Mouse (Mus musculus): ENCODE measurements around the gene Grap. TPM values are rescaled to one million over a fixed set of nuclear protein-coding genes. Genes with fewer than 3 reads are reported as not detected.
"Not testable (repeated sequence)": the region's sequence is repeated elsewhere in the genome, so short reads cannot be mapped to it uniquely, and the experiment has no call there.

Gene Grap
- polyA plus RNA-seq, 1 experiment from 2014 or later = 13.0 TPM

GRCm38 (mm10) chr11:61619356-61619755 is 33.7 kb upstream of the Grap start:
- no peak for ATAC-seq (ENCODE audit: insufficient number of reproducible peaks, low FRiP score, low TSS enrichment, low read depth)
- no peak overlapping the region for H3K9ac ChIP-seq

GRCm38 (mm10) chr11:61619791-61620241 is 33.2 kb upstream of the Grap start:
- whole genome bisulfite sequencing = under 1% methylated on average over 15 of the region's 17 CpGs
- peak overlapping the region; percentile 43 for H3K4me3 ChIP-seq (replicated peaks)
- peak overlapping the region; percentile 28; the same call in 1 of the 2 replicates for H3K9ac ChIP-seq
- no peaks in the 10 kb centered on the region for H3K9me3 ChIP-seq (replicated peaks)
- ATAC-seq (ENCODE audit: insufficient number of reproducible peaks, low FRiP score, low TSS enrichment, low read depth) = peak; percentile 45; the same call in 1 of the 2 replicates
- no peaks in the 10 kb centered on the region for H3K27me3 ChIP-seq
- H3K27ac ChIP-seq (replicated peaks) = peak overlapping the region; percentile 72
- H3K4me2 ChIP-seq (replicated peaks) = peak overlapping the region; percentile 75
- H3K4me1 ChIP-seq = peaks cover 40% of the 10 kb centered on the region
- no peaks in the 10 kb centered on the region for H3K36me3 ChIP-seq

More at GRCm38 (mm10) chr11:61619356-61619755, 33.7 kb upstream of the Grap start:
- Histone ChIP-seq H3K9me3 (replicated peaks) (no peaks in the 10 kb centered on the region), H3K36me3 (no peaks in the 10 kb centered on the region), H3K4me1 (peaks cover 40% of the 10 kb centered on the region), H3K27ac (replicated peaks) (peak overlapping the region; percentile 72), H3K27me3 (no peaks in the 10 kb centered on the region), H3K4me2 (replicated peaks) (peak overlapping the region; percentile 75), H3K4me3 (replicated peaks) (peak overlapping the region; percentile 43)
- WGBS = 11% methylated on average over 6 of the region's 6 CpGs

- H3K9me3 ChIP-seq (replicated peaks) = no peaks in the 10 kb centered on the region
- peaks cover 36% of the 10 kb centered on the region for H3K4me1 ChIP-seq
- peak overlapping the region; percentile 43 for H3K4me3 ChIP-seq (replicated peaks)
- H3K4me2 ChIP-seq (replicated peaks) = peak overlapping the region; percentile 75
- H3K27me3 ChIP-seq = no peaks in the 10 kb centered on the region
- H3K27ac ChIP-seq (replicated peaks) = peak overlapping the region; percentile 72
- H3K9ac ChIP-seq = peak overlapping the region; percentile 28; the same call in 1 of the 2 replicates
- under 1% methylated on average over 17 of the region's 17 CpGs for WGBS
- peak; percentile 83 for ATAC-seq (ENCODE audit: insufficient number of reproducible peaks, low FRiP score, low TSS enrichment, low read depth)
- no peaks in the 10 kb centered on the region for H3K36me3 ChIP-seq
These were observed 32.8 kb upstream of the Grap start for GRCm38 (mm10) chr11:61620254-61620670.

GRCm38 (mm10) chr11:61620762-61621161 is 32.3 kb upstream of the Grap start:
- ATAC-seq (ENCODE audit: insufficient number of reproducible peaks, low FRiP score, low TSS enrichment, low read depth) = no peak
- H3K36me3 ChIP-seq = no peaks in the 10 kb centered on the region
- H3K4me3 ChIP-seq (replicated peaks) = peak overlapping the region; percentile 43
- H3K4me2 ChIP-seq (replicated peaks) = peak overlapping the region; percentile 75
- no peaks in the 10 kb centered on the region for H3K27me3 ChIP-seq
- H3K4me1 ChIP-seq = peaks cover 31% of the 10 kb centered on the region
- WGBS = 56% methylated on average over 8 of the region's 8 CpGs
- H3K9me3 ChIP-seq (replicated peaks) = no peaks in the 10 kb centered on the region
- no peak overlapping the region for H3K9ac ChIP-seq
- peak overlapping the region; percentile 72 for H3K27ac ChIP-seq (replicated peaks)

GRCm38 (mm10) chr11:61625136-61625535 is 27.9 kb upstream of the Grap start:
- H3K4me2 ChIP-seq (replicated peaks) = no peak overlapping the region
- H3K27ac ChIP-seq (replicated peaks) = no peak overlapping the region
- WGBS = 68% methylated on average over 7 of the region's 7 CpGs

GRCm38 (mm10) chr11:61626509-61626908 is 26.6 kb upstream of the Grap start:
- Histone ChIP-seq H3K4me2 (replicated peaks) (no peak overlapping the region), H3K9ac (no peak overlapping the region), H3K27me3 (no peaks in the 10 kb centered on the region), H3K4me1 (no peaks in the 10 kb centered on the region), H3K4me3 (replicated peaks) (no peak overlapping the region), H3K27ac (replicated peaks) (no peak overlapping the region), H3K9me3 (replicated peaks) (no peaks in the 10 kb centered on the region), H3K36me3 (no peaks in the 10 kb centered on the region)
- no peak for ATAC-seq (ENCODE audit: insufficient number of reproducible peaks, low FRiP score, low TSS enrichment, low read depth)
- 77% methylated on average over 1 of the region's 1 CpGs for WGBS

More at GRCm38 (mm10) chr11:61625136-61625535, 27.9 kb upstream of the Grap start:
- Histone ChIP-seq H3K36me3 (no peaks in the 10 kb centered on the region), H3K4me1 (peaks cover 7% of the 10 kb centered on the region; the same call in 1 of the 2 replicates), H3K9ac (no peak overlapping the region), H3K4me3 (replicated peaks) (no peak overlapping the region), H3K27me3 (no peaks in the 10 kb centered on the region), H3K9me3 (replicated peaks) (no peaks in the 10 kb centered on the region)
- ATAC-seq (ENCODE audit: insufficient number of reproducible peaks, low FRiP score, low TSS enrichment, low read depth) = no peak

- no peaks in the 10 kb centered on the region for H3K4me1 ChIP-seq
- ATAC-seq (ENCODE audit: insufficient number of reproducible peaks, low FRiP score, low TSS enrichment, low read depth) = no peak
- H3K27me3 ChIP-seq = no peaks in the 10 kb centered on the region
- no peaks in the 10 kb centered on the region for H3K36me3 ChIP-seq
- H3K9ac ChIP-seq = no peak overlapping the region
- H3K4me3 ChIP-seq (replicated peaks) = no peak overlapping the region
- WGBS = 51% methylated on average over 3 of the region's 3 CpGs
- H3K9me3 ChIP-seq (replicated peaks) = no peaks in the 10 kb centered on the region
- H3K4me2 ChIP-seq (replicated peaks) = no peak overlapping the region
- H3K27ac ChIP-seq (replicated peaks) = no peak overlapping the region
These were observed 23.4 kb upstream of the Grap start for GRCm38 (mm10) chr11:61629621-61630020.

GRCm38 (mm10) chr11:61636309-61636708 is 16.8 kb upstream of the Grap start:
- not testable (repeated sequence) for H3K27ac ChIP-seq (replicated peaks); H3K9me3 ChIP-seq (replicated peaks); H3K4me3 ChIP-seq (replicated peaks); H3K36me3 ChIP-seq; H3K4me1 ChIP-seq; ATAC-seq (ENCODE audit: insufficient number of reproducible peaks, low FRiP score, low TSS enrichment, low read depth); H3K27me3 ChIP-seq; H3K9ac ChIP-seq; H3K4me2 ChIP-seq (replicated peaks)
- 90% methylated on average over 3 of the region's 4 CpGs for WGBS

- H3K36me3 ChIP-seq = no peaks in the 10 kb centered on the region
- H3K4me3 ChIP-seq (replicated peaks) = no peak overlapping the region
- no peak overlapping the region for H3K9ac ChIP-seq
- no peaks in the 10 kb centered on the region for H3K27me3 ChIP-seq
- ATAC-seq (ENCODE audit: insufficient number of reproducible peaks, low FRiP score, low TSS enrichment, low read depth) = no peak
- no peak overlapping the region for H3K4me2 ChIP-seq (replicated peaks)
- no peaks in the 10 kb centered on the region for H3K4me1 ChIP-seq
- no peaks in the 10 kb centered on the region for H3K9me3 ChIP-seq (replicated peaks)
- no peak overlapping the region for H3K27ac ChIP-seq (replicated peaks)
- WGBS = 43% methylated on average over 1 of the region's 1 CpGs
These were observed 15.7 kb upstream of the Grap start for GRCm38 (mm10) chr11:61637413-61637812.

GRCm38 (mm10) chr11:61637856-61638255 is 15.2 kb upstream of the Grap start:
- WGBS = 83% methylated on average over 3 of the region's 3 CpGs
- Histone ChIP-seq H3K9ac (no peak overlapping the region), H3K9me3 (replicated peaks) (no peaks in the 10 kb centered on the region), H3K36me3 (no peaks in the 10 kb centered on the region), H3K4me1 (no peaks in the 10 kb centered on the region), H3K4me3 (replicated peaks) (no peak overlapping the region), H3K4me2 (replicated peaks) (no peak overlapping the region), H3K27ac (replicated peaks) (no peak overlapping the region), H3K27me3 (no peaks in the 10 kb centered on the region)
- no peak for ATAC-seq (ENCODE audit: insufficient number of reproducible peaks, low FRiP score, low TSS enrichment, low read depth)

GRCm38 (mm10) chr11:61638764-61639536 is 14.1 kb upstream of the Grap start:
- Histone ChIP-seq H3K4me3 (replicated peaks) (no peak overlapping the region), H3K4me1 (no peaks in the 10 kb centered on the region), H3K4me2 (replicated peaks) (no peak overlapping the region), H3K27ac (replicated peaks) (no peak overlapping the region), H3K9me3 (replicated peaks) (no peaks in the 10 kb centered on the region), H3K9ac (no peak overlapping the region), H3K27me3 (no peaks in the 10 kb centered on the region), H3K36me3 (no peaks in the 10 kb centered on the region)
- no peak for ATAC-seq (ENCODE audit: insufficient number of reproducible peaks, low FRiP score, low TSS enrichment, low read depth)
- 69% methylated on average over 12 of the region's 12 CpGs for WGBS
